Comparison of ENCODE assay signal across 16 mouse cellular contexts in the genomic region with DNA sequence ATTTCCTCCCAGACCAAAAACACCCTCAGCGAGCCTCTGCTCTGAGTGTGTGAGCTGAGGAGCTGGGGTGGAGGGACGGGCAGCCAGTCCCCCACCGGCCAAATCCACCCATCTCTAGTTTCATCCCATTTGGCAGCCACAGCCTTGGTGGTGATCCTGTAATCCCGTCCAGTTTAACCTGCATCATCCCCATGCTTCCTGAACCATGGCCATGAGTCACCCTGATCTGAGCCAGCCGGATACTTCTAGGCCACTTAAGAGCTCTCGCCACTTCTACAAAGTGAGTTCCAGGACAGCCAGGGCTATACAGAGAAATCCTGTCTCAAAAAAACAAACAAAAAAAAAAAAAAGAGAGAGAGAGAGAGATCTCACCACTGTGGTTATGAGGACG. TPM values are rescaled to one million over a fixed set of nuclear protein-coding genes. Genes with fewer than 3 reads are reported as not detected.
DNase-seq lines count a peak whose midpoint lies in the region; ATAC-seq and TF ChIP-seq lines count a peak whose summit lies in the region.
"Had no signal": no experiment of that assay in that cellular context is flagged by ENCODE, and none has a peak within 500 bp of the region (broad histone marks: within the 10 kb centered on the region; RNA-seq: fewer than 3 reads in every experiment).

No protein-coding gene starts in this region.

- no peak overlapping the region for H3K9ac ChIP-seq in kidney, embryonic 15.5 days
- H3K9ac ChIP-seq: embryonic facial prominence, embryonic 15.5 days; limb, embryonic 15.5 days had no signal

- H3K4me1 ChIP-seq in kidney, embryonic 15.5 days = peaks cover 48% of the 10 kb centered on the region
- peaks cover 34% of the 10 kb centered on the region for H3K4me1 ChIP-seq in lung, adult 2 months (ENCODE audit: control insufficient read depth, insufficient read depth, low read length)
- peaks cover 50% of the 10 kb centered on the region for H3K4me1 ChIP-seq in small intestine, adult 2 months (ENCODE audit: control insufficient read depth, insufficient read depth, insufficient read length, low read length)

- no peak for TF ChIP-seq CTCF in lung, adult 2 months (IDR thresholded peaks at IDR 0.05; ENCODE audit: insufficient read depth, low read length)
- TF ChIP-seq CTCF in small intestine, adult 2 months (IDR thresholded peaks at IDR 0.05; ENCODE audit: extremely low read depth, insufficient read length, insufficient replicate concordance, low read depth, low read length) = no peak

- ATAC-seq in kidney, embryonic 15.5 days (replicated peaks; ENCODE audit: low FRiP score) = peak; percentile 23; the same call in 1 of the 2 replicates
- ATAC-seq in monocyte, adult 5-6 weeks (replicated peaks; ENCODE audit: insufficient number of reproducible peaks, low FRiP score, low TSS enrichment, poor library complexity, severe bottlenecking) = no peak

- no peak for DNase-seq in kidney, postnatal 4 days
- peak; percentile 59 for DNase-seq in lung, postnatal 36 days
- no peak for DNase-seq in lung, adult 2 months
- peak; percentile 80 for DNase-seq in Muller cell, postnatal 12 days (ENCODE audit: inconsistent ontology term)
- DNase-seq: adrenal gland, postnatal 25 days; gastrocnemius, postnatal 25 days; retina, postnatal 1 day; right cerebral cortex, postnatal 4 days had no signal

- no peaks in the 10 kb centered on the region for H3K9me3 ChIP-seq in kidney, embryonic 15.5 days (replicated peaks)
- H3K9me3 ChIP-seq: embryonic facial prominence, embryonic 15.5 days; limb, embryonic 15.5 days had no signal

- 0 out of 2 replicates have a peak overlapping the region, but pooled peaks have one; percentile 3 for H3K27ac ChIP-seq in kidney, embryonic 15.5 days
- peak overlapping the region; percentile 17 for H3K27ac ChIP-seq in small intestine, adult 2 months (ENCODE audit: insufficient read depth, low read depth, low read length)
- H3K27ac ChIP-seq: embryonic facial prominence, embryonic 15.5 days; limb, embryonic 15.5 days had no signal

- no peak overlapping the region for H3K4me3 ChIP-seq in kidney, embryonic 15.5 days (replicated peaks)
- no peak overlapping the region for H3K4me3 ChIP-seq in lung, adult 2 months (replicated peaks; ENCODE audit: extremely low read depth, low read depth, low read length)
- H3K4me3 ChIP-seq in small intestine, adult 2 months (ENCODE audit: low read depth, low read length) = no peak overlapping the region
- H3K4me3 ChIP-seq: embryonic facial prominence, embryonic 15.5 days; limb, embryonic 15.5 days had no signal

- H3K27me3 ChIP-seq in kidney, embryonic 15.5 days = no peaks in the 10 kb centered on the region
- H3K27me3 ChIP-seq in small intestine, adult 2 months (ENCODE audit: control insufficient read depth, insufficient read depth, low read length) = no peaks in the 10 kb centered on the region
- H3K27me3 ChIP-seq: embryonic facial prominence, embryonic 15.5 days; limb, embryonic 15.5 days had no signal

- no peak for TF ChIP-seq POLR2A in lung, adult 2 months (IDR thresholded peaks at IDR 0.05; ENCODE audit: borderline replicate concordance, extremely low read depth, low read depth, low read length)
- no peak for TF ChIP-seq POLR2A in small intestine, adult 2 months (IDR thresholded peaks at IDR 0.05; ENCODE audit: low read depth, low read length)

- H3K4me2 ChIP-seq in kidney, embryonic 15.5 days = no peak overlapping the region
- H3K4me2 ChIP-seq: embryonic facial prominence, embryonic 15.5 days; limb, embryonic 15.5 days; midbrain, embryonic 11.5 days had no signal

- H3K36me3 ChIP-seq in kidney, embryonic 15.5 days = no peaks in the 10 kb centered on the region
- H3K36me3 ChIP-seq in small intestine, adult 2 months (ENCODE audit: control insufficient read depth, insufficient read depth, low read length) = no peaks in the 10 kb centered on the region
- H3K36me3 ChIP-seq: embryonic facial prominence, embryonic 15.5 days; limb, embryonic 15.5 days had no signal

- 40% methylated on average over 7 of the region's 7 CpGs for WGBS in kidney, embryonic 15.5 days
- 39% methylated on average over 7 of the region's 7 CpGs for whole genome bisulfite sequencing in lung, adult 2 months
- 63% methylated on average over 7 of the region's 7 CpGs for WGBS in small intestine, adult 2 months

RNA-seq across cellular contexts. Expression of a gene that starts 5.6 kb away (rescaled TPM):
- polyA plus RNA-seq in kidney, embryonic 15.5 days (2015; fragmentation: Nextera tagmentation; extraction: Ambion mirVana) = 2.0 and 3.5 TPM in 2 replicates
- polyA plus RNA-seq in lung, adult 2 months (2012; rRNA removed) = 48.8 and 57.9 TPM in 2 replicates
- 78.7 and 306 TPM in 2 replicates for polyA plus RNA-seq in small intestine, adult 2 months (2012; rRNA removed)
- 6.2 to 9.9 TPM (median 7.8 TPM) in 3 replicates for total RNA-seq in monocyte, adult 5-6 weeks (2017)

RNA-seq across cellular contexts. Expression of a gene that starts 18.2 kb away (rescaled TPM):
- polyA plus RNA-seq in kidney, embryonic 15.5 days (2015; fragmentation: Nextera tagmentation; extraction: Ambion mirVana) = 2.3 and 3.3 TPM in 2 replicates
- polyA plus RNA-seq in lung, adult 2 months (2012; rRNA removed) = 0.63 and 1.0 TPM in 2 replicates
- 0.44 and 0.72 TPM in 2 replicates for polyA plus RNA-seq in small intestine, adult 2 months (2012; rRNA removed)
- not detected in 3 replicates for total RNA-seq in monocyte, adult 5-6 weeks (2017)
- total RNA-seq: neutrophil, adult 5-6 weeks had no signal
- polyA plus RNA-seq: heart, postnatal 0 days had no signal

RNA-seq across cellular contexts. Expression of a gene that starts 33.7 kb away (rescaled TPM):
- 11.7 and 12.8 TPM in 2 replicates for polyA plus RNA-seq in kidney, embryonic 15.5 days (2015; fragmentation: Nextera tagmentation; extraction: Ambion mirVana)
- polyA plus RNA-seq in lung, adult 2 months (2012; rRNA removed) = 26.9 and 32.0 TPM in 2 replicates
- polyA plus RNA-seq in small intestine, adult 2 months (2012; rRNA removed) = 29.0 and 49.6 TPM in 2 replicates
- 8.7 to 15.0 TPM (median 10.3 TPM) in 3 replicates for total RNA-seq in monocyte, adult 5-6 weeks (2017)

Comparison
In these comparisons a context has a peak if more than half of its experiments do, and no peak if none do; other contexts are left out.
1. DNase-seq: peak in lung, postnatal 36 days (single experiment) and Muller cell, postnatal 12 days (single experiment); none in kidney, postnatal 4 days (0 of 2) and lung, adult 2 months (single experiment).
2. RNA of a gene that starts 5.6 kb away (polyA plus RNA-seq): 78.7 to 306 TPM in small intestine, adult 2 months and 48.8 to 57.9 TPM in lung, adult 2 months; 2.0 to 3.5 TPM in kidney, embryonic 15.5 days; every median in the first group is over 10 times any median in the second.